Mouse (Mus musculus): Measurements from ENCODE around the gene Brsk1. TPM values are rescaled to one million over a fixed set of nuclear protein-coding genes. Genes with fewer than 3 reads are reported as not detected.
A peak's percentile ranks its signal among the peaks of the same experiment; 100 is the strongest.

Gene Brsk1
- total RNA-seq, 1 experiment = 20.7 TPM

- peak; percentile 95 for DNase-seq (ENCODE audit: low read depth, low spot score)
- Histone ChIP-seq H3K9me3 (ENCODE audit: control insufficient read depth, insufficient read depth, low read depth, low read length) (no peaks in the 10 kb centered on the region), H3K4me1 (ENCODE audit: control insufficient read depth in 2 of 2, insufficient read depth in 2 of 2, low read length in 2 of 2, poor library complexity in 1 of 2) (peaks cover 2 to 9% of the 10 kb centered on the region in 2 experiments; a peak in 2 of 4 replicates), H3K4me3 (ENCODE audit: insufficient read depth in 1 of 2, low read depth in 1 of 2, low read length in 2 of 2, poor library complexity in 1 of 2, severe bottlenecking in 1 of 2) (peak overlapping the region; percentile 92 to 95), H3K9ac (ENCODE audit: insufficient read depth, low read depth, low read length, poor library complexity, severe bottlenecking) (peak overlapping the region; percentile 92), H3K27ac (ENCODE audit: insufficient read depth, low read depth, low read length, poor library complexity, severe bottlenecking) (peak overlapping the region; percentile 89), H3K36me3 (ENCODE audit: control insufficient read depth, insufficient read depth, low read length, poor library complexity, severe bottlenecking) (peaks cover 12% of the 10 kb centered on the region)
- in situ Hi-C loops (cut with MboI; ENCODE audit: low sequenced_read_pairs in 2 of 2, unreplicated experiment in 2 of 2) = no loop called here
- TF ChIP-seq CHD2 (IDR thresholded peaks at IDR 0.05; ENCODE audit: low read depth, low read length) = no peak
- no peak for TF ChIP-seq ZNF384 (IDR thresholded peaks at IDR 0.05; ENCODE audit: low read depth, low read length)
- TF ChIP-seq ZC3H11A (IDR thresholded peaks at IDR 0.05; ENCODE audit: borderline replicate concordance, low read depth, low read length) = no peak
- TF ChIP-seq HCFC1 (IDR thresholded peaks at IDR 0.05; ENCODE audit: borderline replicate concordance, insufficient read depth, low read length) = no peak
- TF ChIP-seq MAFK (IDR thresholded peaks at IDR 0.05; ENCODE audit: insufficient read depth, low read depth, low read length) = no peak
These were observed 61.8 kb downstream of the Brsk1 start for GRCm38 (mm10) chr7:4751971-4752820.

- H3K36me3 ChIP-seq (ENCODE audit: control insufficient read depth, insufficient read depth, low read length, poor library complexity, severe bottlenecking) = peaks cover 12% of the 10 kb centered on the region
- in situ Hi-C loops (cut with MboI; ENCODE audit: low sequenced_read_pairs in 2 of 2, unreplicated experiment in 2 of 2) = no loop called here
- peak within 1 kb of the TSS; percentile 92 for H3K9ac ChIP-seq (ENCODE audit: insufficient read depth, low read depth, low read length, poor library complexity, severe bottlenecking)
- H3K9me3 ChIP-seq (ENCODE audit: control insufficient read depth, insufficient read depth, low read depth, low read length) = no peaks in the 10 kb centered on the region
- H3K4me3 ChIP-seq (ENCODE audit: insufficient read depth in 1 of 2, low read depth in 1 of 2, low read length in 2 of 2, poor library complexity in 1 of 2, severe bottlenecking in 1 of 2) = peak within 1 kb of the TSS; percentile 92 to 95
- peak; percentile 98 for DNase-seq (ENCODE audit: low read depth, low spot score)
- peak within 1 kb of the TSS; percentile 89 for H3K27ac ChIP-seq (ENCODE audit: insufficient read depth, low read depth, low read length, poor library complexity, severe bottlenecking)
- no peak for TF ChIP-seq ZC3H11A (IDR thresholded peaks at IDR 0.05; ENCODE audit: borderline replicate concordance, low read depth, low read length)
- TF ChIP-seq CHD2 (IDR thresholded peaks at IDR 0.05; ENCODE audit: low read depth, low read length) = peak; percentile 61; the same call in 1 of the 2 replicates
- peaks cover 2 to 9% of the 10 kb centered on the region in 2 experiments; a peak in 2 of 4 replicates for H3K4me1 ChIP-seq (ENCODE audit: control insufficient read depth in 2 of 2, insufficient read depth in 2 of 2, low read length in 2 of 2, poor library complexity in 1 of 2)
These were observed 62.6 kb downstream of the Brsk1 start, which contains the start of gene Cox6b2 for GRCm38 (mm10) chr7:4752821-4753570. Gene Cox6b2, minus strand, starts transcription at chr7:4753094.

DNA sequence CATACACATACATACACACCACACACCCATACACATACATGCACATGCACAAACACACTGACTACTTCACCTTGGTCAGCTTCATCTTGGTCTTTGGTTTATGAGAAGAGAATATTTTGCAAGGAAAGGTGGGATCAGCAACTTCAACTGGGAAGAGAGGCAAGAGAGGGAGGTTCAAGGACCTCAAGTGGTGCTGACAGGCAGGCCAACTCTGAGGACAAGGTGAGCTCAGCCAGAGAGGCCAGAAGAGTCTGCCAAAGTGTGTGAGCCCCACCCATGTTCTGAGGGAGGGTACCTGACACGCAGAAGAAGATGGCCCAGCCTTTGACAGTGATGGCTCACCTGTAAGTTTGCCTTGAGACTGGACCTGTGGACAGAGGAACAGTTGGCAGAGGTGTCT, 69.3 kb downstream of the Brsk1 start:
- DNase-seq (ENCODE audit: low read depth, low spot score) = no peak
- TF ChIP-seq HCFC1 (IDR thresholded peaks at IDR 0.05; ENCODE audit: borderline replicate concordance, insufficient read depth, low read length) (no peak), CHD2 (IDR thresholded peaks at IDR 0.05; ENCODE audit: low read depth, low read length) (no peak), ZNF384 (IDR thresholded peaks at IDR 0.05; ENCODE audit: low read depth, low read length) (no peak), ZC3H11A (IDR thresholded peaks at IDR 0.05; ENCODE audit: borderline replicate concordance, low read depth, low read length) (no peak)
- in situ Hi-C loops (cut with MboI; ENCODE audit: low sequenced_read_pairs in 2 of 2, unreplicated experiment in 2 of 2) = no loop called here

DNA sequence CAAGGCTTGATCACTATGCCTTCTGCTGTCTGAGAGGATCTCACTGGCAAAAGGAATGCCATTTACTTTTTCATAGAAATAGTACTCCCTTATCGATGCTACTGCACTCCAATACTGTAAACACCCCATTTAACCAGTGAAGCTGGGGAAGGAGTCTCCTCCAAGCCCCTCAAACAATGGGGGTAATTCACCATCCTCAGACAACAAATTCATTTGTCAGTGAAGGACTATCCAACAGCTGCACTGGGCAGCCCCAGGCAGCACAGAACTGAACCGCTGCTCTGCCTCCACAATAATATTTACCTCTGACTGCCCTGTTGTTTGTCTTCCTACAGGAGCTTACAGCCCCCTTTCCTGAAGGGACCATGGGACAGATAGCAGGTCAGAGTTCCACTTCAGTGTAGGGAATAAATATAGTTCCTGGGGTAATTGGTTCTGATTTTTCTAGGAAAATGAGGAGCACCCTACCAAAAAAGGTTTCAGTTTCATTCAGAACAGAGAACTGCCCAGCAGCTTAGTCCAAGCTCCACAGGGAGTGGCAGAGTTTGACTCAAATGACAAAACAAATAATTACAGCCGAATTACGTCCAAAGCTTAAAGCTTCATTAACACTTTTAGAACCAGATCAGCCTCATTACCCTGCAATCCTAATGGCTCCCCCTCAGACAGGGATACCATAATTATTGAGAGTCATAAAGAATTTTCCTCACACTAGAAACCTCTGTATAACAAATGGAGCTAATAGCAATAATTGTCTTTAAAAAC, 74.7 kb downstream of the Brsk1 start:
- Histone ChIP-seq H3K36me3 (ENCODE audit: control insufficient read depth, insufficient read depth, low read length, poor library complexity, severe bottlenecking) (no peaks in the 10 kb centered on the region), H3K27ac (ENCODE audit: insufficient read depth, low read depth, low read length, poor library complexity, severe bottlenecking) (no peak overlapping the region), H3K4me1 (ENCODE audit: control insufficient read depth in 2 of 2, insufficient read depth in 2 of 2, low read length in 2 of 2, poor library complexity in 1 of 2) (peaks cover 0 to 2% of the 10 kb centered on the region in 2 experiments; a peak in 1 of 4 replicates), H3K9ac (ENCODE audit: insufficient read depth, low read depth, low read length, poor library complexity, severe bottlenecking) (no peak overlapping the region), H3K9me3 (ENCODE audit: control insufficient read depth, insufficient read depth, low read depth, low read length) (no peaks in the 10 kb centered on the region), H3K4me3 (ENCODE audit: insufficient read depth in 1 of 2, low read depth in 1 of 2, low read length in 2 of 2, poor library complexity in 1 of 2, severe bottlenecking in 1 of 2) (no peak overlapping the region)
- DNase-seq (ENCODE audit: low read depth, low spot score) = no peak
- TF ChIP-seq ZC3H11A (IDR thresholded peaks at IDR 0.05; ENCODE audit: borderline replicate concordance, low read depth, low read length) = no peak
- TF ChIP-seq ZNF384 (IDR thresholded peaks at IDR 0.05; ENCODE audit: low read depth, low read length) = no peak
- TF ChIP-seq HCFC1 (IDR thresholded peaks at IDR 0.05; ENCODE audit: borderline replicate concordance, insufficient read depth, low read length) = no peak
- no peak for TF ChIP-seq CHD2 (IDR thresholded peaks at IDR 0.05; ENCODE audit: low read depth, low read length)
- no peak for TF ChIP-seq MAFK (IDR thresholded peaks at IDR 0.05; ENCODE audit: insufficient read depth, low read depth, low read length)
- in situ Hi-C loops (cut with MboI; ENCODE audit: low sequenced_read_pairs in 2 of 2, unreplicated experiment in 2 of 2) = no loop called here

More for the DNA sequence above, 69.3 kb downstream of the Brsk1 start:
- Histone ChIP-seq H3K36me3 (ENCODE audit: control insufficient read depth, insufficient read depth, low read length, poor library complexity, severe bottlenecking) (no peaks in the 10 kb centered on the region), H3K9me3 (ENCODE audit: control insufficient read depth, insufficient read depth, low read depth, low read length) (no peaks in the 10 kb centered on the region), H3K4me1 (ENCODE audit: control insufficient read depth in 2 of 2, insufficient read depth in 2 of 2, low read length in 2 of 2, poor library complexity in 1 of 2) (no peaks in the 10 kb centered on the region), H3K27ac (ENCODE audit: insufficient read depth, low read depth, low read length, poor library complexity, severe bottlenecking) (no peak overlapping the region; the same call in 1 of the 2 replicates), H3K9ac (ENCODE audit: insufficient read depth, low read depth, low read length, poor library complexity, severe bottlenecking) (no peak overlapping the region), H3K4me3 (ENCODE audit: insufficient read depth in 1 of 2, low read depth in 1 of 2, low read length in 2 of 2, poor library complexity in 1 of 2, severe bottlenecking in 1 of 2) (no peak overlapping the region)

Other genes starting within 250 kb of the Brsk1 start
- 25.3 and 27.0 TPM in 2 replicates for gene Rdh13, start 245.0 kb upstream of the Brsk1 start, total RNA-seq (2012; rRNA removed)
- gene Eps8l1, start 229.9 kb upstream of the Brsk1 start, total RNA-seq (2012; rRNA removed) = 0.18 and 0.42 TPM in 2 replicates
- gene Ppp1r12c, start 188.9 kb upstream of the Brsk1 start, total RNA-seq (2012; rRNA removed) = 83.2 and 126 TPM in 2 replicates
- gene Tnnt1, start 174.2 kb upstream of the Brsk1 start, total RNA-seq (2012; rRNA removed) = 6.3 and 8.4 TPM in 2 replicates
- gene Tnni3, start 166.4 kb upstream of the Brsk1 start, total RNA-seq (2012; rRNA removed) = 7.8 and 17.9 TPM in 2 replicates
- 3.1 and 6.3 TPM in 2 replicates for gene Dnaaf3, start 158.2 kb upstream of the Brsk1 start, total RNA-seq (2012; rRNA removed)
- 3.0 and 8.7 TPM in 2 replicates for gene Syt5, start 143.1 kb upstream of the Brsk1 start, total RNA-seq (2012; rRNA removed)
- 0.18 TPM in 1 of 2 replicates, not detected in the other for gene Ptprh, start 86.6 kb upstream of the Brsk1 start, total RNA-seq (2012; rRNA removed)
- gene Tmem86b, start 59.2 kb upstream of the Brsk1 start, total RNA-seq (2012; rRNA removed) = 8.1 and 8.6 TPM in 2 replicates
- gene Ppp6r1, start 31.6 kb upstream of the Brsk1 start, total RNA-seq (2012; rRNA removed) = 55.4 and 62.9 TPM in 2 replicates
- gene Hspbp1, start 5.5 kb upstream of the Brsk1 start, total RNA-seq (2012; rRNA removed) = 56.6 and 61.2 TPM in 2 replicates
- gene Tmem150b, start 34.6 kb downstream of the Brsk1 start, total RNA-seq (2012; rRNA removed) = 0.53 and 0.94 TPM in 2 replicates
- 68.4 and 121 TPM in 2 replicates for gene Kmt5c, start 49.5 kb downstream of the Brsk1 start, total RNA-seq (2012; rRNA removed)
- 46.4 and 130 TPM in 2 replicates for gene Cox6b2, start 62.5 kb downstream of the Brsk1 start, total RNA-seq (2012; rRNA removed)
- 0.11 TPM in 1 of 2 replicates, not detected in the other for gene Fam71e2, start 80.7 kb downstream of the Brsk1 start, total RNA-seq (2012; rRNA removed)
- 1.2 and 2.1 TPM in 2 replicates for gene Il11, start 92.3 kb downstream of the Brsk1 start, total RNA-seq (2012; rRNA removed)
- gene Tmem190, start 92.3 kb downstream of the Brsk1 start, total RNA-seq (2012; rRNA removed) = not detected in 2 replicates
- 13.0 and 27.7 TPM in 2 replicates for gene Tmem238, start 99.1 kb downstream of the Brsk1 start, total RNA-seq (2012; rRNA removed)
- gene Rpl28, start 102.3 kb downstream of the Brsk1 start, total RNA-seq (2012; rRNA removed) = 1,352 and 1,377 TPM in 2 replicates
- gene Ube2s, start 122.0 kb downstream of the Brsk1 start, total RNA-seq (2012; rRNA removed) = 461 and 499 TPM in 2 replicates
- 6.9 and 8.4 TPM in 2 replicates for gene Shisa7, start 154.1 kb downstream of the Brsk1 start, total RNA-seq (2012; rRNA removed)
- gene Isoc2b, start 179.7 kb downstream of the Brsk1 start, total RNA-seq (2012; rRNA removed) = 3.5 and 3.7 TPM in 2 replicates
- gene Isoc2a, start 186.5 kb downstream of the Brsk1 start, total RNA-seq (2012; rRNA removed) = 13.0 and 16.1 TPM in 2 replicates
- gene Gm36210, start 215.9 kb downstream of the Brsk1 start, total RNA-seq (2012; rRNA removed) = 1.6 and 2.2 TPM in 2 replicates
- 4.0 and 4.3 TPM in 2 replicates for gene Zfp628, start 224.6 kb downstream of the Brsk1 start, total RNA-seq (2012; rRNA removed)
- 1.2 and 1.7 TPM in 2 replicates for gene Nat14, start 231.4 kb downstream of the Brsk1 start, total RNA-seq (2012; rRNA removed)
- 0.94 and 1.3 TPM in 2 replicates for gene Ssc5d, start 235.2 kb downstream of the Brsk1 start, total RNA-seq (2012; rRNA removed)

Measured in ES-E14 (cell line).